Mouse (Mus musculus) small intestine, adult 2 months (tissue): ENCODE data around the gene F2.

Source experiments
- CTCF ChIP-seq: fragments of 200-500 bp; IDR thresholded peaks from 2 replicates; pipeline ENCODE4 v1.5.1; 2012; ENCODE audit warnings: low read depth, mild to moderate bottlenecking, control low read depth, inconsistent platforms, low read length, moderate library complexity, mixed read lengths; ENCODE audit not compliant: insufficient replicate concordance, insufficient read length; ENCODE audit errors: extremely low read depth
- POLR2A ChIP-seq: fragments of 200-500 bp; IDR thresholded peaks from 2 replicates; pipeline ENCODE4 v1.6.1; 2012; ENCODE audit warnings: low read depth, mild to moderate bottlenecking, control low read depth, inconsistent platforms, low read length, moderate library complexity

DNA sequence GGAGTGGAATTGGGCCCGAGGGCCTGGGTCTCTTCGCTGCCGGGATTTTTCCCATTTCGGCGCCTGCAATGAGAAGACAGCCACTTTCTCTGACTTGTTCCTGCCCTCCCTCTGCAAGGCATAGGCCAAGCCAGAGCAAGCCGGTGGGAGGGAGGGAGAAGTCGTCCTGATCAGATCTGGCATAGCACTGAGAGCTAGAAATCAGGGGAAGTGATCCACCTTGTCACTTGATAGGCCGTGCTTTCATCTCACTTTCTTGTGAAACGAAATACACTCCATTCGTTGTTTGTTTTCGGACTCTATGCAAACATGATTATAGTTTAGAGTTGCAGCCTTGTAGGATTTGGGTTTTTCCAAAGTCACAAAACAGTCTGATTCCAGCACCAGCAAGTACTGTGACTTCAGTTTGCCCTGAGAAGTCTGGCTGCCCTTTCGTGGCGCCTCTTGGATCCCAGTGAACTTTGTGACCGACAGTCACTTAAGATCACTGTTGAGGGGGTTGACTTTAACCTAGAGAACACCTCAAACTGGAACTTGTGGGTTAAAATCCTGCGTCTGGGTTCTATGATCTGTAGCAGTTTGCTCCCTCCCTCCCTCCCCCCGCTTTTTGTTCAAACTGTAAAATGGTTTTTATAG lies 14.3 kb upstream of the F2 start:
- no peak for TF ChIP-seq CTCF
- no peak for TF ChIP-seq POLR2A
